Mouse (Mus musculus) c-Kit-positive CD71-positive TER-119-negative erythroid progenitor cells, embryonic 14.5 days (primary cell): ENCODE measurements at regions not wholly inside any gene's neighbourhood (a gene's known extent, or its start where the extent isn't known, plus 50 kb on each side); places are given as distances from the start of the nearest gene placed in this dataset.

Experiments
- DNase-seq: peaks from one replicate; pipeline ENCODE4 v3.0.0-alpha.2; 2013; ENCODE audit warnings: low read depth

GRCm38 (mm10) chr19:15800856-15801706 is 146.1 kb downstream of the Psat1 start:
- no peak for DNase-seq

- DNase-seq = no peak
Measured at GRCm38 (mm10) chr19:15796466-15796865, 150.7 kb downstream of the Psat1 start.

GRCm38 (mm10) chr19:15791942-15792341 is 155.2 kb downstream of the Psat1 start:
- no peak for DNase-seq

GRCm38 (mm10) chr19:15791264-15791913 is 155.7 kb downstream of the Psat1 start:
- no peak for DNase-seq

- DNase-seq = no peak
Measured at GRCm38 (mm10) chr19:15790620-15791263, 156.4 kb downstream of the Psat1 start.

- no peak for DNase-seq
Measured at GRCm38 (mm10) chr19:15789741-15790140, 157.4 kb downstream of the Psat1 start.

GRCm38 (mm10) chr19:15784644-15785043 is 162.5 kb downstream of the Psat1 start:
- no peak for DNase-seq

- DNase-seq = no peak
Measured at GRCm38 (mm10) chr19:15769651-15770050, 177.5 kb downstream of the Psat1 start.

GRCm38 (mm10) chr19:15761086-15761485 is 186.1 kb downstream of the Psat1 start:
- no peak for DNase-seq

GRCm38 (mm10) chr19:15745026-15745777 is 201.9 kb downstream of the Psat1 start:
- DNase-seq = no peak

- DNase-seq = no peak
Measured at GRCm38 (mm10) chr19:15736200-15736599, 210.9 kb downstream of the Psat1 start.

GRCm38 (mm10) chr19:15726785-15727406 is 220.2 kb downstream of the Psat1 start:
- no peak for DNase-seq

- no peak for DNase-seq
Measured at GRCm38 (mm10) chr19:15692379-15693023, 254.6 kb downstream of the Psat1 start.

GRCm38 (mm10) chr19:15669996-15670395 is 277.1 kb downstream of the Psat1 start:
- DNase-seq = no peak

- no peak for DNase-seq
Measured at GRCm38 (mm10) chr19:15669541-15669940, 277.6 kb downstream of the Psat1 start.

GRCm38 (mm10) chr19:15668624-15669016 is 278.5 kb downstream of the Psat1 start:
- no peak for DNase-seq

GRCm38 (mm10) chr19:15667889-15668623 is 279.1 kb downstream of the Psat1 start:
- no peak for DNase-seq

- DNase-seq = no peak
Measured at GRCm38 (mm10) chr19:15663659-15664255, 283.4 kb downstream of the Psat1 start.

GRCm38 (mm10) chr19:15658611-15659010 is 288.5 kb downstream of the Psat1 start:
- DNase-seq = no peak

- DNase-seq = no peak
Measured at GRCm38 (mm10) chr19:15657846-15658245, 289.3 kb downstream of the Psat1 start.
